Mouse (Mus musculus): ENCODE measurements at regions not wholly inside any gene's neighbourhood (a gene's known extent, or its start where the extent isn't known, plus 50 kb on each side); places are given as distances from the start of the nearest gene placed in this dataset.

GRCm38 (mm10) chr17:7625746-7626145 lies 201.4 kb downstream of the Fndc1 start:
- DNase-seq (ENCODE audit: low spot score in 2 of 2), result no peak

GRCm38 (mm10) chr17:7623392-7623791 lies 203.7 kb downstream of the Fndc1 start:
- no peak for DNase-seq (ENCODE audit: low spot score in 2 of 2)

DNA sequence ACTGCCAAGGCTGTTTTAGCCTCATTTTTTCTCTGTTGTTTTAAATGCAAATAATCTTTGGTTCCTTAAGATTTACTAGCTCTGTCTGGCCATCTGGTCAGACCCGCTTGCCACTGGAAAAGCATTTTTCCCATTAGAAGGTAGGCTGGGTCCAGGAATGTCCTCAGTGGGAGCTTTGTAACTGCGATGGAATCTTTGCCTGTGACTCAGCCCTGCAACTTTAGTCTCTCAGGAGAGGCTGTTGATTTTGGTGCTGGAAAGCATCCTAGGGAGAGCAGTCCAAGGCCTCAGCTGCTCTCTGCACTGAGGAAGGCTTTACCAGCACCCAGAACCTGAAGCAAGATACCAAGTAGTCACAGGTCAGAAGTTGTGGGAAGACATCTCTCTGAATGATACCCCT lies 205.8 kb downstream of the Fndc1 start:
- DNase-seq (ENCODE audit: low spot score in 2 of 2), result no peak

DNA sequence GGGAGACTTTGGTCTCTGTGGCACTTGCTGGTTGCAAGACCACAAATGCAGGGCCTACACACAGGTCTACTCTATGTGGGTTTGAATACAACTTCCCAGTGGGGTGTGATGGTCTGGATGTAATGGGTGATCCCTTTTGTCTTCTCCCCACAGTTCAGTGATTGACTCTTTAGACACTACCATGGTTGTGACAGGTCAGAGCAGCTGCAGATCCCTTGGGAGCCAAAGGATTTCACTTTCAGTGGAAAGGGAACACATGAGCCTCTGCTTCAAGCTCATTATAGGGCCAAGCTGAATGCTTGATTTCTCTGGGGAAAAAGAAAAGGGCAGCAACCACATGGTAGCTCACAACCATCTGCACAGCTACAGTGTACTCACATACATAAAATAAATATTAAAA lies 206.9 kb downstream of the Fndc1 start:
- DNase-seq (ENCODE audit: low spot score in 2 of 2), result no peak

DNA sequence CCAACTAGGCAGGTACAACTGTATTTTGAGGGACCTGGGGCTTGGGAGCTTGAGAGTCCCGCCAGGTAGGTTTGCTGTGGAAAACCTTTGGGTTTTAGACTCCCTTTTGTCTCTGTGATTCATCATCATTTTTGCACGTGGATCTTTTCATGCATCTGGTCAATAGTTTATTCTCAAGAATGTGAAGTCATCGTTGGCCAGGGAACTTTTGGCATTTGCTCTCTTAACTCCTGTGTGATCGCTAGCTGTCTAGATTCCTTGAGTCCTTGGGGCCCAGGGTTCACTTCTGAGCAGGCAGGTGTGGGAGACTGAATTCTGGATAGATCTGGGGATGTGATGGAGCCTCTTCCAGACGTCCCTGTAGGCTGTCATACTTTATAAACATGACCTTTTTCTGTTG lies 207.5 kb downstream of the Fndc1 start:
- no peak for DNase-seq (ENCODE audit: low spot score in 2 of 2)

- DNase-seq (ENCODE audit: low spot score in 2 of 2), result no peak
Observed at GRCm38 (mm10) chr17:7608046-7608445, 219.1 kb downstream of the Fndc1 start.

GRCm38 (mm10) chr17:7607431-7607830 lies 219.7 kb downstream of the Fndc1 start:
- DNase-seq (ENCODE audit: low spot score in 2 of 2), result no peak

DNA sequence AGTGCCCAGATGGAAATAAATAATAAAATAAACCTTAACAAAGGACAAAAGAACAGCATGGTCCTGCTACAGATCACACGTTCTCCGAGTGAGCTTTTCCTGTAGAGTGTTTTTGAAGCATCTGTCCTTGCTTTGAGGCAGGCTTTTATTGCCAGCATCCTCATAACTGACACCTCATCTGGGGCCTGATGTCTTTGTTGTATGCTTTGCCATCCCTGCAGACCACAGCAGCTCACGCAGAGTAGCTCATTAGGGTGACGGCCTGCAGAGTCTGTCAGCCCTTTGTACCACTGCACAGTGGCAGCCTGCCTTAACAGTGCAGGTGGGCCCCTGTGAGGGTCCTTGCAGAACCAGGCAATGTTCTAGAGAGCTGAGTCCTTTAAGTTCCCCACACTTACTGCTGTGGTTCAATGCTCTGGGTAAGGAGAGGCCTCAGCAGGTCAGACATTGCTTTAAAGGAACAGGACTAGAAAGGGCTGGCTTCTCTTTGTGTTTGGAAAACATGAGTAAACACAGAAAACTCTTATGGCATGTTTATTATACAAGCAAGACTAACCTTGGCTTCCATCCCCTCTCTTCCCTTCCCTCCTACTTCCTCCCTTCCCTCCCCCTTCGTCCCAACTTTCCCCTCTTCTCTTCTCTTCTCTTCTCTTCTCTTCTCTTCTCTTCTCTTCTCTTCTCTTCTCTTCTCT lies 219.7 kb upstream of the Unc93a2 start:
- DNase-seq (ENCODE audit: low spot score in 2 of 2), result no peak

DNA sequence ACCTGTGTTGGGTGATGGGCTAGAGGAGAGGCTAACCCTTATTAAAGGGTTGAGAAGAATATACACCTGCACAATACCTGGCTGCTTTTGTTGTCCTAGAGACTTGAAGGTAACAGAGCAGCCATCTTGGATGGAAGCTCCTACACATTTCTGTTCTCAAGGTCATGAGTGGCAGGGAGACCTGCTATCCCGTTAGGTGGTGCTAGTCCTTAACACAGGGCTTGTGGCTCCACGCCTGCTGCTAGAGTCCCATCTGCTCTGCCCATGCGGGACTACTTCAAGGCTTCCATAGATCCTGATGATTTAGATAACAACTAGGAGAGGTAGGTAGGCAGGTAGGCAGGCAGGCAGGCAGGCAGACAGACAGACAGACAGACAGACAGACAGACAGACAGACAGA lies 218.8 kb upstream of the Unc93a2 start:
- DNase-seq (ENCODE audit: low spot score in 2 of 2), result no peak

- peak in 1 of 2 experiments; percentile 9 for DNase-seq (ENCODE audit: low spot score in 2 of 2)
Observed at GRCm38 (mm10) chr17:7600555-7600954, 215.3 kb upstream of the Unc93a2 start.

DNA sequence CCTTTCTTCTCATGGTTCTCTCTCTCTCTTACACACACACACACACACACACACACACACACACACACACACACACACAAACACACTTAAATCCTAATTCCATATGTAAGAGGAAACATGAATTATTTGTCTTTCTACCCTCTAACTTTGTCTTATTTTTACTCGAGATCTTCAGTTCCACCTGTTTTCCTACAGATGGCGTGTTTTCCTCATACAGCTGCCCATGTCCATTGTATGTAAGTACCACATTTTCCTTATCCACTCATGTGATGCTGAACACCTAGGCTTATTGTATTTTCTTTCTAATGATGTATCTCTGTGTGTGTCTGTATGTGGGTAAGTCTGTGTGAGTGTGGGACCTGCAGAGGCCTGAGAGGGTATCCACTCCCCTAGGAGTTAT lies 212.2 kb upstream of the Unc93a2 start:
- no peak for DNase-seq (ENCODE audit: low spot score in 2 of 2)

GRCm38 (mm10) chr17:7594801-7595200 lies 209.5 kb upstream of the Unc93a2 start:
- no peak for DNase-seq (ENCODE audit: low spot score in 2 of 2)

DNA sequence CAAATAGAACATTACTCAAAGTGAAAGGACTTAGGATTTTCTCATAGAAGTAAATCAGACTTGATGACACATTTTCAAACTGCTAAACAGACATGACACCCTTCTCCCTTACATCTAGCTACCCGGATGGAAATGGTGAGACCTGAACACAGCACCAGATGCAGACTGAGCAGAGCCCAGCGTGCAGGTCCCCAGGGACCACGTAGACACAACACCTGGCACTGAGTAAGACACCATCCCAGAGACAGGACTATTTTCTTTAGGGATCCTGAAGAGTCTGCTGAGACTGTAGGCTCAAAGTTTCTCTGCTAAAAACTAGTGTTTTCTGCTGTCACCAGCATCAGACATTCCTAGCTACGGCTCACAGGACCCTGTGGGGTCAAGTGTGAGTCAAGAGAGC lies 207.2 kb upstream of the Unc93a2 start:
- no peak for DNase-seq (ENCODE audit: low spot score in 2 of 2)

DNA sequence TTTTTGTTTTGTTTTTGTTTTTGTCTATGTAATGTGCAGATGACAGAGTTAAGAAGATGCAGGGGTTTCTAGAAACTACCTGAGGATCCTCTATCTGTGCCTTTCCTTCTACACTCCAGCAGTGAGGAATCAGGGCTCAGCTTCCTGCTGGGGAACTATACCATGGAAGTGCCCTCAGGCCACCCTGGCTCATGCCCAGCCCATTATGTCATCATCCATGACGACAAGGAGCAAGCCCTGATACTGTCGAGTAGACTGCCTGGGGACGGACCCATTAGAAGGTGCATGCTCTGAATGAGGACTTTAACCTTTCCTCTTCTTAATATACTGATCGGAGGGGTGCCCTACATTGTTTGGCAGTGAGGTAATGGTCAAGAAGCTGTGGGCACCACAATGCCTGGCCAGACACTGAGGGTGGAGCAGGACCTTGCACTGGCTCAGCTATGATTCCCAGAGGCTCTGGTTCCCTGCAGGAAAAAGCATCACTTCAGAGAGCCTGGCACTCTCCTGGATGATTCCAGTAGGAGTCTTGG lies 197.7 kb upstream of the Unc93a2 start:
- DNase-seq (ENCODE audit: low spot score in 2 of 2), result no peak

- DNase-seq (ENCODE audit: low spot score in 2 of 2), result no peak
Observed at GRCm38 (mm10) chr17:7579031-7579430, 193.8 kb upstream of the Unc93a2 start.

GRCm38 (mm10) chr17:7578003-7578402 lies 192.7 kb upstream of the Unc93a2 start:
- DNase-seq (ENCODE audit: low spot score in 2 of 2), result no peak

DNA sequence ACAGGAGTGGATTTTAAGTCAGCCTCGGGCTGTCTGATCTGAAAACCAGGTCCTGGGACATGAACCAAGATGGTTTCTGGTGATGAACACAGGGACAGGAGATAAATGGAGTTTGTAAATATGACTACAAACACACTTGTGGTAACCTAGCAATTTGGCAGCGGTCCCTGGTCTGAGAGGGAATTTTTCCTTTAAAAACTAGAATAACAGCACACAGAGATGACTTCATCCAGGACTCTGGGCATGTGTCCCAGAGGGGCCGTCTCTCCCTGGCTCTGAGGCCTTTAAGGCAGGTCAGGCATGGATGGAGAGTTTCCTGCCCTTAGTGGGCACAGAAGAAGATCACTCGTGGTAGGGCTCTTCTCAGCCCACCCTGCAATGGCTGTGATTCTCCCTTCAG lies 192.0 kb upstream of the Unc93a2 start:
- peak in 1 of 2 experiments; percentile 46 for DNase-seq (ENCODE audit: low spot score in 2 of 2)

GRCm38 (mm10) chr17:7571481-7571880 lies 186.2 kb upstream of the Unc93a2 start:
- DNase-seq (ENCODE audit: low spot score in 2 of 2), result no peak

- no peak for DNase-seq (ENCODE audit: low spot score in 2 of 2)
Observed at GRCm38 (mm10) chr17:7568482-7568881, 183.2 kb upstream of the Unc93a2 start.

DNA sequence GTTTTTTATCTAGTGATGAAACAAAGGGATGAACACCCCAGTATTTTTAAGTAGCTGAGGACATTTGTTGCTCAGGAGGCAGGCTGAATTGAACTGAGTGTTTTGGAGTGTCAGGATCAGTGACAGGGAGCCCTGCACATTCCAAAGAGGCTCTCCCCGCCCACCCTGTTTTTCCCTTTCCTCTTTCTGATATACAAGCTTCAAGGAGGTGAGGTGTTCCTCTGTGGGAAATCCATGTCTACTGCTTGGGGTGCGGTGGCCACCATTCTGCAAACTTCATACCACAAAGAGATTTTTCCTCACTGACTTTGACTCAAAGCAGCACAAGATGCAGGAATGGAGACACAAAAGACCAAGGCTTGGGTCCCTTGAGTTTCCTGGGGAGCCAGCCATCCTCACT lies 180.5 kb upstream of the Unc93a2 start:
- DNase-seq (ENCODE audit: low spot score in 2 of 2), result no peak

DNA sequence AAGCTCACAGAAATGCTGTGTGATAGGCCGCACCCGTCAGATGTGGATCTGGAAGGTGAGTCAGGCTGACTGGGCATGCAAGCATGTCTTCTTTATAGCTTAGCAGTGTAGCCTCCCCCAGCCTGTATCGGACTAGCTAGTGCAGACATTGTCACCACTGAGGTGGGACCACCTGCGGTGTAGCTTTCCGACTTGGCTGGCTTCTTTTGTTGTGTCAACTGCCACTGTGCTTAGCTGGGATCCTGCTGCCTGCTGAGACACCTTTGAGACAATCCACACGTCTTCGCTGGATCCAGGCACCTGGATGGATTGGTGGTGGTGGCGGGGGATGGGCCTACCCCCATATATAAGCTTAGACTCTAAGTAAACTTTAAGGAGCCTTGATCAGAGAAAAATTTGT lies 177.7 kb upstream of the Unc93a2 start:
- DNase-seq (ENCODE audit: low spot score in 2 of 2), result no peak

DNA sequence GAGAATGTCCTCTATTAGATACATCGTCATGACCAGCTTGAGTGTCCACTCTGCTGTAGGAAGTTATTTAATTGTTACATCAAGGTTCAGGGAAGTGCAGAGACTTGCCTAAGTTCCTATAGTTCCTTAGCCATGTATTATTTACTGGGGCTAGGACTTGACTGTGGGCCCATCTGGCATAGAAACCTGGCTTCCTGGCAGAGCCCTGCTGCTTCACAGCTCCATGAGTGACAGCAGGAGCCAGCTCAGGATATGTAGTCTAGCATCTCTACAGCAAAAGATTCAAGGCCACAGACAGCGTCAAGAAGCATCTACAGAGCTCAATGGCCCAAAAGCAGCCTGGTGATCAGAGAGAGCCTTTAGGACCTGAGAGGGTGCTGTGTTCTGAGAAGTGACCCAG lies 163.2 kb upstream of the Unc93a2 start:
- no peak for DNase-seq (ENCODE audit: low spot score in 2 of 2)

DNA sequence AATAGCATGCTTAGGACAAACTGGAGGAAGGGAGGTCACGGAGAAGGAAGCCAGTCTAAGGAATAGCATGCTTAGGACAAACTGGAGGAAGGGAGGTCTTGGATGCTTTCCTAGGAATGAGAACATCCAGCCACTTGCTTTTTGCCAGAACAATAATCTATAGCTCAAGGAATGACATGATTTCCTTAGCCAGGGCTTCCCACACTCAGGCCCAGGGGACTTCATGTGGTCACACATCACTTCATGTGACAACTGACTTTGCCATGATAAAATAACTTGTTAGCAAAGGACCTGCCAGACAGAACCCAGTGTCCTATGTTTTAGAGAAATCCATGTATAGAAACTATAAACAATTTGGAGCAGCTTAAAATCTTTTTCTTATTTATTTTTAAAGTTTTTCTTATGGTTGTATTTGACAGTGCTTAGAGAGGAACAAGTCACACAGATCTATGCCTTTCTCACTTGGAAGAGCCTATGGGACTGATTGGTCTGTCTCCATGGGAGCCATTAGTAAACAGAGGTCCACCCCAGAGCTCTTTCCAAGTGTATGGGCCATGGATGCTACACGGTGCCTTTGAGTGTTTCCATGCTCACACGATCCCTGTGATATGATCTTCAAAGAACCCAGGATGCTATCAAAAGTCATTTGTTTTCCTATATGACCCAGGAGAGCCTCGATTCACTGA lies 153.3 kb upstream of the Unc93a2 start:
- DNase-seq (ENCODE audit: low spot score in 2 of 2), result no peak

All from cerebellum, postnatal 4 days (tissue).